Mouse (Mus musculus) liver, embryonic 14.5 days (tissue): Measurements from ENCODE around the gene Ap1m1.

ENCODE experiments used
- CTCF ChIP-seq: IDR thresholded peaks from 2 replicates; pipeline ENCODE4 v1.5.1; 2016; ENCODE audit warnings: antibody characterized with exemption, low read depth, control low read depth
- EP300 ChIP-seq: IDR thresholded peaks from 2 replicates; pipeline ENCODE4 v1.6.1; 2016; ENCODE audit warnings: antibody characterized with exemption, low read depth

DNA sequence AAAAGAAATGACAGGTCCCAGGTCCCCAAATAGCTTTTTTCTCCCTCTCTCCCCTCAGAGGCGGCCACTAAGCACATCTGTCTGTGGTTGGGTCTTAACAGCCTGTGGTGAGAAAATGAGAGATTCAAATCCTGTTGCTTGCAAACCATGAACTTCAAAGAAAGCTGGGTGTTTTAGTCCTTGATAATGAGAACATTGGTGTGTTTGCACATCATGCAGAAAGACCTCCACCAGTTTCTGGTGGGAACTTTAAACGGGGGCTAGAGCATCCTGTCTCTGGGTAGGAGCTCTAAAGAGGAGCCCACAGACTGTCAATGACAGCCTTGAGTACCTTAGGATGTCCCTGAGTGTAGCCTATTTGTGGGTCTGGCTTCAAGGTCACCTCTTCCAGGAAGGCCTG lies 51.3 kb downstream of the Ap1m1 start:
- TF ChIP-seq CTCF: no peak
- no peak for TF ChIP-seq EP300
